Mouse (Mus musculus): Measurements from ENCODE around the gene Stxbp6. TPM values are rescaled to one million over a fixed set of nuclear protein-coding genes. Genes with fewer than 3 reads are reported as not detected.

Gene Stxbp6
- total and polyA plus RNA-seq, 3 experiments: not detected

GRCm38 (mm10) chr12:45060804-45061203 is 13.7 kb downstream of the Stxbp6 start:
- Histone ChIP-seq H3K4me1 (ENCODE audit: control insufficient read depth in 1 of 2, insufficient read depth in 2 of 2) (no peaks in the 10 kb centered on the region), H3K79me2 (replicated peaks; ENCODE audit: control insufficient read depth, extremely low read depth, insufficient read depth, poor library complexity, severe bottlenecking) (no peaks in the 10 kb centered on the region), H3K4me2 (ENCODE audit: insufficient read depth, low read depth, poor library complexity, severe bottlenecking) (no peak overlapping the region), H3K27ac (ENCODE audit: insufficient read depth, low read depth) (no peak overlapping the region), H3K27me3 (replicated peaks) (no peaks in the 10 kb centered on the region), H3K9ac (ENCODE audit: insufficient read depth, low read depth) (no peak overlapping the region), H3K36me3 (replicated peaks in 1 of 2; ENCODE audit: control insufficient read depth in 1 of 2, insufficient read depth in 1 of 2, low read length in 1 of 2) (no peaks in the 10 kb centered on the region), H3K4me3 (replicated peaks in 1 of 3; ENCODE audit: low read depth in 2 of 3, low read length in 2 of 3, poor library complexity in 1 of 3) (no peak overlapping the region), H3K9me3 (replicated peaks; ENCODE audit: low read length) (peaks cover 56% of the 10 kb centered on the region)
- in situ Hi-C loops (cut with MboI; ENCODE audit: low pct_ligation_motif_present, low pct_unique_long_range_greater_than_20kb, low sequenced_read_pairs) (no loop called here), dilution Hi-C loops (cut with MboI; ENCODE audit: extremely low pct_ligation_motif_present, extremely low pct_unique_long_range_greater_than_20kb, low sequenced_read_pairs) (no loop called here)
- no peak for TF ChIP-seq POLR2A (IDR thresholded peaks at IDR 0.05; ENCODE audit: low read depth, low read length)
- TF ChIP-seq CHD2 (IDR thresholded peaks at IDR 0.05; ENCODE audit: low read length): no peak
- TF ChIP-seq ELF1 (IDR thresholded peaks at IDR 0.05; ENCODE audit: low read depth, low read length): no peak
- no peak for TF ChIP-seq EP300 (IDR thresholded peaks at IDR 0.05; ENCODE audit: low read length)
- TF ChIP-seq ZC3H11A (IDR thresholded peaks at IDR 0.05; ENCODE audit: low read depth, low read length): no peak
- DNase-seq (ENCODE audit: extremely low read depth): no peak

- no peaks in the 10 kb centered on the region for H3K36me3 ChIP-seq (replicated peaks in 1 of 2; ENCODE audit: control insufficient read depth in 1 of 2, insufficient read depth in 1 of 2, low read length in 1 of 2)
- H3K4me3 ChIP-seq (replicated peaks in 1 of 3; ENCODE audit: low read depth in 2 of 3, low read length in 2 of 3, poor library complexity in 1 of 3): no peak overlapping the region
- dilution Hi-C loops (cut with MboI; ENCODE audit: extremely low pct_ligation_motif_present, extremely low pct_unique_long_range_greater_than_20kb, low sequenced_read_pairs) (no loop called here), in situ Hi-C loops (cut with MboI; ENCODE audit: low pct_ligation_motif_present, low pct_unique_long_range_greater_than_20kb, low sequenced_read_pairs) (no loop called here)
- TF ChIP-seq KAT2A (IDR thresholded peaks at IDR 0.05; ENCODE audit: insufficient replicate concordance, low read length) (no peak), ELF1 (IDR thresholded peaks at IDR 0.05; ENCODE audit: low read depth, low read length) (no peak), TCF12 (IDR thresholded peaks at IDR 0.05; ENCODE audit: low read depth, low read length) (no peak), ETS1 (conservative IDR thresholded peaks at IDR 0.05; ENCODE audit: low read depth, low read length) (no peak), USF1 (IDR thresholded peaks at IDR 0.05; ENCODE audit: low read depth, low read length) (no peak), SMC3 (IDR thresholded peaks at IDR 0.05; ENCODE audit: low read depth, low read length) (no peak), MAFK (IDR thresholded peaks at IDR 0.05; ENCODE audit: insufficient replicate concordance, low read length) (no peak), RAD21 (IDR thresholded peaks at IDR 0.05; ENCODE audit: low read depth, low read length) (no peak), MYC (IDR thresholded peaks at IDR 0.05; ENCODE audit: low read depth, low read length) (no peak), BHLHE40 (IDR thresholded peaks at IDR 0.05; ENCODE audit: low read depth, low read length) (no peak), EP300 (IDR thresholded peaks at IDR 0.05; ENCODE audit: low read length) (no peak), JUN (IDR thresholded peaks at IDR 0.05; ENCODE audit: insufficient read depth, low read depth, low read length) (no peak), HCFC1 (IDR thresholded peaks at IDR 0.05; ENCODE audit: low read depth, low read length) (no peak), MEF2A (IDR thresholded peaks at IDR 0.05; ENCODE audit: borderline replicate concordance, low read depth, low read length) (no peak)
- DNase-seq (ENCODE audit: extremely low read depth): no peak
- no peaks in the 10 kb centered on the region for H3K79me2 ChIP-seq (replicated peaks; ENCODE audit: control insufficient read depth, extremely low read depth, insufficient read depth, poor library complexity, severe bottlenecking)
- peaks cover 58% of the 10 kb centered on the region for H3K9me3 ChIP-seq (replicated peaks; ENCODE audit: low read length)
- H3K9ac ChIP-seq (ENCODE audit: insufficient read depth, low read depth): no peak overlapping the region
- H3K4me1 ChIP-seq (ENCODE audit: control insufficient read depth in 1 of 2, insufficient read depth in 2 of 2): no peaks in the 10 kb centered on the region
- H3K4me2 ChIP-seq (ENCODE audit: insufficient read depth, low read depth, poor library complexity, severe bottlenecking): no peak overlapping the region
- no peaks in the 10 kb centered on the region for H3K27me3 ChIP-seq (replicated peaks)
- no peak overlapping the region for H3K27ac ChIP-seq (ENCODE audit: insufficient read depth, low read depth)
Measured at GRCm38 (mm10) chr12:45058007-45058406, 16.5 kb downstream of the Stxbp6 start.

All from CH12.LX (cell line).